Comparison of ENCODE assay signal across 29 mouse cellular contexts in genomic region chr7:109533888-109534287, GRCm38 (mm10). TPM values are rescaled to one million over a fixed set of nuclear protein-coding genes. Genes with fewer than 3 reads are reported as not detected.
DNase-seq lines count a peak whose midpoint lies in the region; ATAC-seq and TF ChIP-seq lines count a peak whose summit lies in the region.
"Had no signal": no experiment of that assay in that cellular context is flagged by ENCODE, and none has a peak within 500 bp of the region (broad histone marks: within the 10 kb centered on the region; RNA-seq: fewer than 3 reads in every experiment).

No protein-coding gene starts in this region.

- H3K27ac ChIP-seq in forebrain, embryonic 13.5 days = no peak overlapping the region
- no peak overlapping the region for H3K27ac ChIP-seq in forebrain, postnatal 0 days (ENCODE audit: low read depth, low read length)
- H3K27ac ChIP-seq in testis, adult 2 months (ENCODE audit: control insufficient read depth, insufficient read depth, low read depth, low read length) = peak overlapping the region; percentile 3; the same call in 1 of the 2 replicates
- H3K27ac ChIP-seq: embryonic facial prominence, embryonic 10.5 days; embryonic facial prominence, embryonic 13.5 days; forebrain, embryonic 12.5 days; heart, embryonic 15.5 days; hindbrain, embryonic 10.5 days; hindbrain, embryonic 13.5 days had no signal

- H3K36me3 ChIP-seq in forebrain, embryonic 13.5 days (ENCODE audit: poor library complexity, severe bottlenecking) = 0 out of 2 replicates have a peak, but pooled peaks cover 7% of the 10 kb centered on the region
- H3K36me3 ChIP-seq in forebrain, postnatal 0 days (ENCODE audit: insufficient read depth) = peaks cover 10% of the 10 kb centered on the region; the same call in 1 of the 2 replicates
- no peaks in the 10 kb centered on the region for H3K36me3 ChIP-seq in testis, adult 2 months (ENCODE audit: control insufficient read depth, insufficient read depth, low read length)

- TF ChIP-seq CTCF in forebrain, postnatal 0 days (IDR thresholded peaks at IDR 0.05; ENCODE audit: low read depth) = no peak
- TF ChIP-seq CTCF in testis, adult 2 months (IDR thresholded peaks at IDR 0.05; ENCODE audit: control insufficient read depth, insufficient read depth, insufficient replicate concordance, low read depth, low read length) = no peak

- DNase-seq in forebrain, postnatal 0 days = no peak
- DNase-seq in kidney, postnatal 10 days = peak; percentile 3
- DNase-seq in kidney, adult 11 months = no peak
- DNase-seq in testis, postnatal 14 days (ENCODE audit: low spot score) = no peak
- no peak for DNase-seq in cerebellum, postnatal 10 days
- DNase-seq: adrenal gland, postnatal 10 days; adrenal gland, postnatal 36 days; cerebellum, adult 11 months; cerebellum, adult 2 months; cerebellum, adult 9-11 months; cerebellum, postnatal 36 days; embryo, embryonic 11 days; gastrocnemius, postnatal 25 days; heart, adult 18-20 months; heart, postnatal 10 days; heart, postnatal 36 days had no signal

- ATAC-seq in forebrain, embryonic 13.5 days = no peak
- ATAC-seq in forebrain, postnatal 0 days = no peak
- ATAC-seq: activated CD4-positive, CD25-positive, alpha-beta regulatory T cell, adult 4 months; forebrain, embryonic 16.5 days; hindbrain, embryonic 16.5 days had no signal

- 0 out of 2 replicates have a peak overlapping the region, but pooled peaks have one; percentile 5 for H3K9ac ChIP-seq in forebrain, embryonic 13.5 days
- no peak overlapping the region for H3K9ac ChIP-seq in forebrain, postnatal 0 days
- H3K9ac ChIP-seq: embryonic facial prominence, embryonic 13.5 days; forebrain, embryonic 12.5 days; heart, embryonic 12.5 days; heart, embryonic 15.5 days; hindbrain, embryonic 13.5 days had no signal

- WGBS in forebrain, embryonic 13.5 days = 90% methylated on average over 4 of the region's 4 CpGs
- WGBS in forebrain, postnatal 0 days = 82% methylated on average over 4 of the region's 4 CpGs

- H3K9me3 ChIP-seq in forebrain, embryonic 13.5 days (replicated peaks) = no peaks in the 10 kb centered on the region
- H3K9me3 ChIP-seq in forebrain, postnatal 0 days (ENCODE audit: low read length) = no peaks in the 10 kb centered on the region
- H3K9me3 ChIP-seq: embryonic facial prominence, embryonic 10.5 days; embryonic facial prominence, embryonic 13.5 days; forebrain, embryonic 12.5 days; heart, embryonic 12.5 days; heart, embryonic 15.5 days; hindbrain, embryonic 10.5 days; hindbrain, embryonic 13.5 days had no signal

- H3K4me2 ChIP-seq in forebrain, embryonic 13.5 days = no peak overlapping the region
- no peak overlapping the region for H3K4me2 ChIP-seq in forebrain, postnatal 0 days (ENCODE audit: low read depth)
- H3K4me2 ChIP-seq: embryonic facial prominence, embryonic 13.5 days; forebrain, embryonic 12.5 days; heart, embryonic 12.5 days; heart, embryonic 15.5 days; hindbrain, embryonic 13.5 days had no signal

- no peaks in the 10 kb centered on the region for H3K27me3 ChIP-seq in forebrain, embryonic 13.5 days
- no peaks in the 10 kb centered on the region for H3K27me3 ChIP-seq in forebrain, postnatal 0 days (ENCODE audit: insufficient read depth, low read length)
- no peaks in the 10 kb centered on the region for H3K27me3 ChIP-seq in testis, adult 2 months (ENCODE audit: control insufficient read depth, insufficient read depth, low read length)
- H3K27me3 ChIP-seq: embryonic facial prominence, embryonic 13.5 days; forebrain, embryonic 12.5 days; heart, embryonic 12.5 days; heart, embryonic 15.5 days; hindbrain, embryonic 13.5 days had no signal

- H3K4me1 ChIP-seq in forebrain, embryonic 13.5 days = peaks cover 20% of the 10 kb centered on the region
- H3K4me1 ChIP-seq in forebrain, postnatal 0 days (ENCODE audit: insufficient read depth) = no peaks in the 10 kb centered on the region; the same call in 1 of the 2 replicates
- H3K4me1 ChIP-seq in testis, adult 2 months (ENCODE audit: control insufficient read depth, insufficient read depth, low read length) = no peaks in the 10 kb centered on the region; the same call in 1 of the 2 replicates
- H3K4me1 ChIP-seq: embryonic facial prominence, embryonic 10.5 days; hindbrain, embryonic 10.5 days had no signal

- TF ChIP-seq POLR2A in testis, adult 2 months (IDR thresholded peaks at IDR 0.05; ENCODE audit: control insufficient read depth, low read depth, low read length) = no peak

- H3K4me3 ChIP-seq in forebrain, embryonic 13.5 days = no peak overlapping the region
- H3K4me3 ChIP-seq in forebrain, postnatal 0 days (ENCODE audit: low read depth, low read length) = no peak overlapping the region
- H3K4me3 ChIP-seq in testis, adult 2 months (ENCODE audit: control insufficient read depth, low read depth, low read length) = no peak overlapping the region
- H3K4me3 ChIP-seq: embryonic facial prominence, embryonic 10.5 days; embryonic facial prominence, embryonic 13.5 days; erythroblast, embryonic 14.5 days; forebrain, embryonic 12.5 days; heart, embryonic 12.5 days; heart, embryonic 15.5 days; hindbrain, embryonic 10.5 days; hindbrain, embryonic 13.5 days had no signal

RNA-seq across cellular contexts. Expression of gene Rpl27a, which starts 14.9 kb away (rescaled TPM):
- 106 TPM in 2 replicates for polyA plus RNA-seq in forebrain, embryonic 13.5 days (2015; fragmentation: Nextera tagmentation; extraction: Ambion mirVana)
- total RNA-seq in forebrain, postnatal 0 days (2014; rRNA removed) = 433 and 606 TPM in 2 replicates
- 94.1 and 102 TPM in 2 replicates for polyA plus RNA-seq in forebrain, postnatal 0 days (2015; fragmentation: Nextera tagmentation; extraction: Ambion mirVana)
- polyA plus RNA-seq in testis, adult 2 months (2012; rRNA removed) = 185 and 223 TPM in 2 replicates

RNA-seq across cellular contexts. Expression of gene Trim66, which starts 26.0 kb away (rescaled TPM):
- polyA plus RNA-seq in forebrain, embryonic 13.5 days (2015; fragmentation: Nextera tagmentation; extraction: Ambion mirVana) = 0.34 and 0.46 TPM in 2 replicates
- total RNA-seq in forebrain, postnatal 0 days (2014; rRNA removed) = 2.3 and 3.9 TPM in 2 replicates
- 0.34 and 0.41 TPM in 2 replicates for polyA plus RNA-seq in forebrain, postnatal 0 days (2015; fragmentation: Nextera tagmentation; extraction: Ambion mirVana)
- polyA plus RNA-seq in testis, adult 2 months (2012; rRNA removed) = 20.6 and 25.6 TPM in 2 replicates
- polyA plus RNA-seq: activated CD4-positive, CD25-positive, alpha-beta regulatory T cell, adult 4 months; erythroblast, embryonic 14.5 days; heart, embryonic 12.5 days; heart, embryonic 15.5 days had no signal

Comparison
In these comparisons a context has a peak if more than half of its experiments do, and no peak if none do; other contexts are left out.
1. RNA of gene Trim66, which starts 26.0 kb away (polyA plus RNA-seq): 20.6 to 25.6 TPM in testis, adult 2 months; 0.34 to 0.46 TPM in forebrain, embryonic 13.5 days and 0.34 to 0.41 TPM in forebrain, postnatal 0 days; every median in the first group is over 10 times any median in the second.